Mouse (Mus musculus) heart, adult 2 months (tissue): ENCODE data around the gene Tmed6.

Source experiments
- CTCF ChIP-seq: fragments of 200-600 bp; IDR thresholded peaks from 2 replicates; pipeline ENCODE4 v1.8.1; 2022; ENCODE audit warnings: antibody characterized with exemption, mild to moderate bottlenecking, moderate library complexity
- POLR2A ChIP-seq: fragments of 200-500 bp; IDR thresholded peaks from 2 replicates; pipeline ENCODE4 v1.6.1; 2011; ENCODE audit warnings: mild to moderate bottlenecking, low read depth, low read length, control low read depth; ENCODE audit not compliant: insufficient read depth

GRCm38 (mm10) chr8:107045478-107045877 is 20.0 kb downstream of the Tmed6 start:
- TF ChIP-seq POLR2A = no peak
- TF ChIP-seq CTCF = no peak
